Mouse (Mus musculus): ENCODE measurements around the gene Gsto2.

GRCm38 (mm10) chr19:47910751-47911150 is 45.4 kb downstream of the Gsto2 start:
- TF ChIP-seq POLR2A (IDR thresholded peaks at IDR 0.05; ENCODE audit: low read depth, low read length), result no peak
- TF ChIP-seq CTCF (IDR thresholded peaks at IDR 0.05; ENCODE audit: extremely low read depth, insufficient read length, insufficient replicate concordance, low read depth, low read length), result no peak
